Mouse (Mus musculus): ENCODE results near the gene Lrrc38. TPM values are rescaled to one million over a fixed set of nuclear protein-coding genes. Genes with fewer than 3 reads are reported as not detected.
A peak's percentile ranks its signal among the peaks of the same experiment; 100 is the strongest.

Gene Lrrc38
- total and polyA plus RNA-seq, 3 experiments = not detected

DNA sequence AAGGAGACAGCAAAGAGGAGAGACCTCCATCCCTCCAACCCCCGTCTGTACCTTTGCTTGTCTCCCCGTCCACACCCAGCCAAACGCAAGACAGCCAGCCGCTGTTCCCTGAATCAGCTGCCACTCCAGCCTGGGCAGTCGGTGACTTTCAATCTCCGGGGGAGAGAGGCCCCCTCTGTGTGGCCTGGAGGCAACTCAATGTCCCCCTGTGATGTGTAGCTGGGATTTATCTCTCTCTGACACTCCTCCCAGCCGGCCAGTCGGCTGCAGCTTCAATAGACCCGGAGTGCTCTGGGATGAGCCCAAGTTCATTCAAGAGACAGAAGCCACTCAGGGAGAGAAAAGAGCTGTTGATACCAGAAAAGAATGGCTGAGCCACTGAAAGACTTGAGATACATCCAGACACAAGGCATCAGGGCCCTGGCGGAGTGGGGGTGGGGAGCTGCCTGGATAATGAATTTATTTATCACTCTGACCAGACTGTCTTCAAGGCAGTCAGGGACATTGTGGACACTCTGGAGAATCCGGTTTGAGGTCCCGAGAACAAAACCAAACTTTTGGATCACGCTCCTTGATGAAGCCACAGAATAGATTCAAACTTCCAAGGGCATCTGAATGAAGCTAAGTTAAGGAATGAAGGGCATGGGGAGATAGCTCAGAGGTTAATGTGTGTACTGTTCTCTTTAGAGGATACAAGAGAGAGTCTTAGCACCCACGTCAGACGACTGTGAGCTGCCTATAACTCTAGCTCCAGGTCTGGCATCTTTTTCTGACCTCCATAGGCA is 30.6 kb downstream of the Lrrc38 start:
- Histone ChIP-seq H3K9me3 (replicated peaks; ENCODE audit: low read length) (no peaks in the 10 kb centered on the region), H3K4me3 (replicated peaks in 1 of 3; ENCODE audit: low read depth in 2 of 3, low read length in 2 of 3, poor library complexity in 1 of 3) (no peak overlapping the region), H3K27ac (ENCODE audit: insufficient read depth, low read depth) (no peak overlapping the region), H3K9ac (ENCODE audit: insufficient read depth, low read depth) (no peak overlapping the region), H3K27me3 (replicated peaks) (peaks cover 47% of the 10 kb centered on the region), H3K79me2 (replicated peaks; ENCODE audit: control insufficient read depth, extremely low read depth, insufficient read depth, poor library complexity, severe bottlenecking) (no peaks in the 10 kb centered on the region), H3K4me1 (ENCODE audit: control insufficient read depth in 1 of 2, insufficient read depth in 2 of 2) (no peaks in the 10 kb centered on the region), H3K4me2 (ENCODE audit: insufficient read depth, low read depth, poor library complexity, severe bottlenecking) (no peak overlapping the region), H3K36me3 (replicated peaks in 1 of 2; ENCODE audit: control insufficient read depth in 1 of 2, insufficient read depth in 1 of 2, low read length in 1 of 2) (no peaks in the 10 kb centered on the region)
- in situ Hi-C loops (cut with MboI; ENCODE audit: low pct_ligation_motif_present, low pct_unique_long_range_greater_than_20kb, low sequenced_read_pairs) (no loop called here), dilution Hi-C loops (cut with MboI; ENCODE audit: extremely low pct_ligation_motif_present, extremely low pct_unique_long_range_greater_than_20kb, low sequenced_read_pairs) (no loop called here)
- TF ChIP-seq USF2 (conservative IDR thresholded peaks at IDR 0.05; ENCODE audit: low read depth, low read length) = no peak
- TF ChIP-seq EP300 (IDR thresholded peaks at IDR 0.05; ENCODE audit: low read length) = no peak
- no peak for TF ChIP-seq MAFK (IDR thresholded peaks at IDR 0.05; ENCODE audit: insufficient replicate concordance, low read length)
- no peak for TF ChIP-seq MAX (IDR thresholded peaks at IDR 0.05; ENCODE audit: low read length)
- no peak for DNase-seq (ENCODE audit: extremely low read depth)

DNA sequence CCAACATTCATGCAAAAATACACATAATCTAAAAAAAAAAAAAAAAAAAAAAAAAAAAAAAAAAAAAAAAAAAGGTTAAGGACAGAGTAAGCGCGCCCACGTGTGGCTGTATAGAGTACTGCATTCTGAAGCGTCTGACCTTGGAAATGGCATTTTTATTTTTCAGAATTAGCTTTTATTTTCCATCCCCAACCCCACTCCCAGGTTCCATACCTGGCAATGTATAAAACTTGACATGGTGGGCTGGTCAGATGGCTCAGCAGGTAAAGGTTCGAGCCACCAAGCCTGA is 31.1 kb downstream of the Lrrc38 start:
- no peaks in the 10 kb centered on the region for H3K9me3 ChIP-seq (replicated peaks; ENCODE audit: low read length)
- no peaks in the 10 kb centered on the region for H3K79me2 ChIP-seq (replicated peaks; ENCODE audit: control insufficient read depth, extremely low read depth, insufficient read depth, poor library complexity, severe bottlenecking)
- H3K9ac ChIP-seq (ENCODE audit: insufficient read depth, low read depth) = no peak overlapping the region
- in situ Hi-C loops (cut with MboI; ENCODE audit: low pct_ligation_motif_present, low pct_unique_long_range_greater_than_20kb, low sequenced_read_pairs) (no loop called here), dilution Hi-C loops (cut with MboI; ENCODE audit: extremely low pct_ligation_motif_present, extremely low pct_unique_long_range_greater_than_20kb, low sequenced_read_pairs) (no loop called here)
- no peaks in the 10 kb centered on the region for H3K4me1 ChIP-seq (ENCODE audit: control insufficient read depth in 1 of 2, insufficient read depth in 2 of 2)
- peak; percentile 32 for DNase-seq (ENCODE audit: extremely low read depth)
- no peak overlapping the region for H3K4me3 ChIP-seq (replicated peaks in 1 of 3; ENCODE audit: low read depth in 2 of 3, low read length in 2 of 3, poor library complexity in 1 of 3)
- peaks cover 48% of the 10 kb centered on the region for H3K27me3 ChIP-seq (replicated peaks)
- H3K4me2 ChIP-seq (ENCODE audit: insufficient read depth, low read depth, poor library complexity, severe bottlenecking) = no peak overlapping the region
- no peak overlapping the region for H3K27ac ChIP-seq (ENCODE audit: insufficient read depth, low read depth)
- no peaks in the 10 kb centered on the region for H3K36me3 ChIP-seq (replicated peaks in 1 of 2; ENCODE audit: control insufficient read depth in 1 of 2, insufficient read depth in 1 of 2, low read length in 1 of 2)
- TF ChIP-seq SMC3 (IDR thresholded peaks at IDR 0.05; ENCODE audit: low read depth, low read length) (peak; percentile 38), ZMIZ1 (IDR thresholded peaks at IDR 0.05; ENCODE audit: low read depth, low read length) (no peak), MAX (IDR thresholded peaks at IDR 0.05; ENCODE audit: low read length) (no peak), CTCF (conservative IDR thresholded peaks at IDR 0.05 in 1 of 2, IDR thresholded peaks at IDR 0.05 in 1 of 2; ENCODE audit: low read depth in 2 of 2, low read length in 2 of 2) (peak; percentile 66 to 89), USF2 (conservative IDR thresholded peaks at IDR 0.05; ENCODE audit: low read depth, low read length) (no peak), RAD21 (IDR thresholded peaks at IDR 0.05; ENCODE audit: low read depth, low read length) (peak; percentile 52), ZNF384 (IDR thresholded peaks at IDR 0.05; ENCODE audit: low read depth, low read length) (peak; percentile 99)

DNA sequence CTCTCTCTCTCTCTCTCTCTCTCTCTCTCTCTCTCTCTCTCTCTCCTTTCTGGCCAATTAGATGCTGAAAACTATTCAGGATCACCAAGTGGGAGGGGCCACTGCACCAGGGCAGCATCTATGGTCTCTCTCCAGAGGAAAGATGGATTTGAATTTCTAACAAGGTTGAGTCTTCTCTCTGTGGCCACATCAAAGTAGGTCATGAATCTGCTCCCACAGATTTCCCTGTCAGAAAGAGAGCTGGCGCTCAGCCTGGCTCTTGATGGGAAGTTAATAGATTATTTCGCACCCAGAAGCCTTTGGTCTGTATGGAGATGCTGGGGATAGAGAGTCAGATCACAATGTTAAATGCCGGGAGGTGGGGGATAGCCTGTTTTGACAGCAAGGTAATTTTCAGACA is 32.6 kb downstream of the Lrrc38 start:
- Histone ChIP-seq H3K79me2 (replicated peaks; ENCODE audit: control insufficient read depth, extremely low read depth, insufficient read depth, poor library complexity, severe bottlenecking) (no peaks in the 10 kb centered on the region), H3K4me3 (replicated peaks in 1 of 3; ENCODE audit: low read depth in 2 of 3, low read length in 2 of 3, poor library complexity in 1 of 3) (no peak overlapping the region), H3K4me2 (ENCODE audit: insufficient read depth, low read depth, poor library complexity, severe bottlenecking) (no peak overlapping the region), H3K4me1 (ENCODE audit: control insufficient read depth in 1 of 2, insufficient read depth in 2 of 2) (no peaks in the 10 kb centered on the region), H3K9ac (ENCODE audit: insufficient read depth, low read depth) (no peak overlapping the region), H3K27me3 (replicated peaks) (peaks cover 36% of the 10 kb centered on the region), H3K36me3 (replicated peaks in 1 of 2; ENCODE audit: control insufficient read depth in 1 of 2, insufficient read depth in 1 of 2, low read length in 1 of 2) (no peaks in the 10 kb centered on the region), H3K27ac (ENCODE audit: insufficient read depth, low read depth) (no peak overlapping the region), H3K9me3 (replicated peaks; ENCODE audit: low read length) (no peaks in the 10 kb centered on the region)
- TF ChIP-seq UBTF (IDR thresholded peaks at IDR 0.05; ENCODE audit: low read depth, low read length) = no peak
- TF ChIP-seq MEF2A (IDR thresholded peaks at IDR 0.05; ENCODE audit: borderline replicate concordance, low read depth, low read length) = no peak
- TF ChIP-seq CHD1 (IDR thresholded peaks at IDR 0.05; ENCODE audit: low read depth, low read length) = no peak
- TF ChIP-seq KAT2A (IDR thresholded peaks at IDR 0.05; ENCODE audit: insufficient replicate concordance, low read length) = no peak
- no peak for TF ChIP-seq EP300 (IDR thresholded peaks at IDR 0.05; ENCODE audit: low read length)
- TF ChIP-seq MAZ (IDR thresholded peaks at IDR 0.05; ENCODE audit: low read depth, low read length) = no peak
- TF ChIP-seq USF1 (IDR thresholded peaks at IDR 0.05; ENCODE audit: low read depth, low read length) = no peak
- TF ChIP-seq CHD2 (IDR thresholded peaks at IDR 0.05; ENCODE audit: low read length) = no peak
- TF ChIP-seq MXI1 (IDR thresholded peaks at IDR 0.05; ENCODE audit: low read depth, low read length) = no peak
- no peak for TF ChIP-seq SIN3A (IDR thresholded peaks at IDR 0.05; ENCODE audit: low read length)
- TF ChIP-seq ZC3H11A (IDR thresholded peaks at IDR 0.05; ENCODE audit: low read depth, low read length) = no peak
- TF ChIP-seq TBP (conservative IDR thresholded peaks at IDR 0.05; ENCODE audit: low read depth, low read length) = no peak
- TF ChIP-seq CTCF (conservative IDR thresholded peaks at IDR 0.05 in 1 of 2, IDR thresholded peaks at IDR 0.05 in 1 of 2; ENCODE audit: low read depth in 2 of 2, low read length in 2 of 2) = no peak
- TF ChIP-seq ELF1 (IDR thresholded peaks at IDR 0.05; ENCODE audit: low read depth, low read length) = no peak
- TF ChIP-seq ETS1 (conservative IDR thresholded peaks at IDR 0.05; ENCODE audit: low read depth, low read length) = no peak
- TF ChIP-seq MAFK (IDR thresholded peaks at IDR 0.05; ENCODE audit: insufficient replicate concordance, low read length) = no peak
- TF ChIP-seq IRF4 (IDR thresholded peaks at IDR 0.05; ENCODE audit: low read depth, low read length) = no peak
- TF ChIP-seq RCOR1 (conservative IDR thresholded peaks at IDR 0.05; ENCODE audit: low read depth, low read length) = no peak
- DNase-seq (ENCODE audit: extremely low read depth) = no peak
- dilution Hi-C loops (cut with MboI; ENCODE audit: extremely low pct_ligation_motif_present, extremely low pct_unique_long_range_greater_than_20kb, low sequenced_read_pairs) = no loop called here
- in situ Hi-C loops (cut with MboI; ENCODE audit: low pct_ligation_motif_present, low pct_unique_long_range_greater_than_20kb, low sequenced_read_pairs) = no loop called here
